Mouse (Mus musculus) liver, postnatal 0 days (tissue): Measurements from ENCODE around the gene Wdr73.
A peak's percentile ranks its signal among the peaks of the same experiment; 100 is the strongest.

ENCODE experiments used
- CTCF ChIP-seq: sonication (generic); IDR thresholded peaks from 2 replicates; pipeline ENCODE4 v1.5.1; 2016; ENCODE audit warnings: antibody characterized with exemption, low read depth
- EP300 ChIP-seq: IDR thresholded peaks from 2 replicates; pipeline ENCODE4 v1.6.1; 2016; ENCODE audit warnings: antibody characterized with exemption, low read depth, mild to moderate bottlenecking

DNA sequence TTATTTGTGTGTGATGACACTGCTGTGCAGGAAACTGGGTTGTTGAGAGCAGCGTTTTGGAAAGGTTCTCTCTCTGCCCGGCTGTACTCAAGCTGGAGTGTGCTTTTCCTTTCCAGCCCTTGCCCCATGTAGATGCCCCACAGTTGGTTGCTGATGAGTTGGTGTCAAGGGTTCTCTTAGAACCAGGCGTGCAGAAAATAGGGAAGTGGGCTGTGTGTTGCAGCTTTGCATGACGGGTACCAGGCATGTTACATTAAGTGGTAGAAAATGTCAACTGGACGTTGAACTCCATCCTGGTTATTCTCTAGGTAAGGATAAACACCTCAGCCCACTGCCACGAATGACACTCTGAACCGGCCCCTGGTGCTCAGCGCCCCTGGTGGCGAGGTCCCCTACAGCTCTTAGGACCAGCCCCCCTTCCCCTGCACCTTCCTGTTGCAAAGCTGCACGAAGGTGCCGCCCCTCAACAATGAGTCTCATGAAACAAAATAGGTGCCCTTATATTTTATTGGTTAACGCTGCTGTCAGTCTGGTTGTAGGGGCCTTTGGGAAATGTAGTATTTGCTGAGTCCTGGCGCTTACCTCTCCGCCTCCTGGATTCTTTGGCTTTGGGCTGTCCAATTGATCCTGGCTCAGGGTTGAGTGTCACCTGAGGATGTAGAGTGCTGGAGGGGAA, 18.1 kb downstream of the Wdr73 start:
- peak; percentile 73 for TF ChIP-seq CTCF
- TF ChIP-seq EP300, result no peak
